Mouse (Mus musculus): ENCODE results near the gene Rnpepl1. TPM values are rescaled to one million over a fixed set of nuclear protein-coding genes. Genes with fewer than 3 reads are reported as not detected.

The Rnpepl1 gene
- total RNA-seq, 4 experiments from 2014 or later, result 38.0 to 46.2 (median 44.3) TPM

- DNase-seq (ENCODE audit: low spot score in 2 of 2), result peak; percentile 83 to 89
Observed at GRCm38 (mm10) chr1:92906779-92907631, 3.6 kb upstream of the Rnpepl1 start, which contains the start of gene Dusp28. Gene Dusp28 (plus strand): TSS chr1:92906981.

- DNase-seq (ENCODE audit: low spot score in 2 of 2), result no peak
Observed at GRCm38 (mm10) chr1:92907632-92908360, 2.8 kb upstream of the Rnpepl1 start.

GRCm38 (mm10) chr1:92908664-92909063 is 1.9 kb upstream of the Rnpepl1 start:
- no peak for DNase-seq (ENCODE audit: low spot score in 2 of 2)

- DNase-seq (ENCODE audit: low spot score in 2 of 2), result no peak
Observed at GRCm38 (mm10) chr1:92909068-92909467, 1.5 kb upstream of the Rnpepl1 start.

GRCm38 (mm10) chr1:92910925-92911720 is 540 bp downstream of the Rnpepl1 start:
- peak in 1 of 2 experiments; percentile 62 for DNase-seq (ENCODE audit: low spot score in 2 of 2)

GRCm38 (mm10) chr1:92911721-92912138 is 1.1 kb downstream of the Rnpepl1 start:
- DNase-seq (ENCODE audit: low spot score in 2 of 2), result no peak

GRCm38 (mm10) chr1:92912286-92912685 is 1.7 kb downstream of the Rnpepl1 start:
- no peak for DNase-seq (ENCODE audit: low spot score in 2 of 2)

- DNase-seq (ENCODE audit: low spot score in 2 of 2), result no peak
Observed at GRCm38 (mm10) chr1:92914239-92914638, 3.7 kb downstream of the Rnpepl1 start.

- DNase-seq (ENCODE audit: low spot score in 2 of 2), result no peak
Observed at GRCm38 (mm10) chr1:92914993-92915392, 4.4 kb downstream of the Rnpepl1 start.

- no peak for DNase-seq (ENCODE audit: low spot score in 2 of 2)
Observed at GRCm38 (mm10) chr1:92916725-92917124, 6.1 kb downstream of the Rnpepl1 start.

- no peak for DNase-seq (ENCODE audit: low spot score in 2 of 2)
Observed at GRCm38 (mm10) chr1:92919151-92919550, 8.6 kb downstream of the Rnpepl1 start.

GRCm38 (mm10) chr1:92919775-92920174 is 9.2 kb downstream of the Rnpepl1 start:
- no peak for DNase-seq (ENCODE audit: low spot score in 2 of 2)

- DNase-seq (ENCODE audit: low spot score in 2 of 2), result no peak
Observed at GRCm38 (mm10) chr1:92920474-92921200, 10.1 kb downstream of the Rnpepl1 start.

- DNase-seq (ENCODE audit: low spot score in 2 of 2), result no peak
Observed at GRCm38 (mm10) chr1:92921496-92921895, 10.9 kb downstream of the Rnpepl1 start.

- no peak for DNase-seq (ENCODE audit: low spot score in 2 of 2)
Observed at GRCm38 (mm10) chr1:92930171-92930706, 19.7 kb downstream of the Rnpepl1 start.

GRCm38 (mm10) chr1:92933611-92934010 is 23.0 kb downstream of the Rnpepl1 start:
- no peak for DNase-seq (ENCODE audit: low spot score in 2 of 2)

GRCm38 (mm10) chr1:92934182-92934827 is 23.7 kb downstream of the Rnpepl1 start, which contains the start of gene Capn10:
Gene Capn10 (plus strand): TSS chr1:92934376.
- peak; percentile 97 for DNase-seq (ENCODE audit: low spot score in 2 of 2)

GRCm38 (mm10) chr1:92935054-92935962 is 24.7 kb downstream of the Rnpepl1 start:
- no peak for DNase-seq (ENCODE audit: low spot score in 2 of 2)

GRCm38 (mm10) chr1:92935977-92936376 is 25.4 kb downstream of the Rnpepl1 start:
- no peak for DNase-seq (ENCODE audit: low spot score in 2 of 2)

All from layer of hippocampus, adult 8-10 months (tissue).